23 mouse cellular contexts compared by ENCODE assay signal in the genomic region with DNA sequence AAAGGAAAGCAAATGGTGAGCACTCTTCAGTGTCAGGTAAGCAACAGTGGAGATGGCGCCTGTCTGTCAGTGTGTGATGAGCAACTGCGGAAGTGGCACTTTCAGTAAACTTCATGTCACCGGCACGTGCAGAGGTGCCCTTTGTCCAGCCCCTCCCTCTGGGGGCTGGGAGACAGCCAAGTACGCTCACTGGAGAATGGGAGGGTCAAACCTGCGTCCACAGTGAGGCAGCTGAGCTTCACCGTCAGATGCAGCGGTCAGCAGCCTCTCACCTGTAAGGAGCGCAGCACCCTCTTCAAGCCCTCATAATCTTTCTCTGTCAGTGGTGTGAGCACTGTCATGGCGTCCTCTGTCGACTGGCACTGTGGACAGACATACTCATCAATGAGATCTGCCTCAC. TPM values are rescaled to one million over a fixed set of nuclear protein-coding genes. Genes with fewer than 3 reads are reported as not detected.
A peak's percentile ranks its signal among the peaks of the same experiment; 100 is the strongest.
DNase-seq lines count a peak whose midpoint lies in the region; ATAC-seq and TF ChIP-seq lines count a peak whose summit lies in the region.
"Had no signal": no experiment of that assay in that cellular context is flagged by ENCODE, and none has a peak within 500 bp of the region (broad histone marks: within the 10 kb centered on the region; RNA-seq: fewer than 3 reads in every experiment).

No protein-coding gene starts in this region.

- no peak for TF ChIP-seq CTCF in left cerebral cortex, adult 2 months (IDR thresholded peaks at IDR 0.05)

- WGBS in liver, embryonic 11.5 days = 89% methylated on average over 11 of the region's 11 CpGs
- WGBS in liver, embryonic 13.5 days (ENCODE audit: insufficient replicate concordance) = 90% methylated on average over 11 of the region's 11 CpGs
- WGBS in embryonic facial prominence, embryonic 10.5 days = 93% methylated on average over 11 of the region's 11 CpGs

- H3K27me3 ChIP-seq in liver, embryonic 11.5 days (replicated peaks; ENCODE audit: control insufficient read depth, insufficient read depth, low read length) = no peaks in the 10 kb centered on the region
- H3K27me3 ChIP-seq in liver, embryonic 13.5 days = no peaks in the 10 kb centered on the region
- H3K27me3 ChIP-seq in embryonic facial prominence, embryonic 10.5 days (replicated peaks; ENCODE audit: low read depth, poor library complexity, severe bottlenecking) = no peaks in the 10 kb centered on the region
- H3K27me3 ChIP-seq: embryonic facial prominence, embryonic 13.5 days; forebrain, embryonic 12.5 days; hindbrain, embryonic 15.5 days; intestine, embryonic 15.5 days; limb, embryonic 15.5 days had no signal

- H3K27ac ChIP-seq in liver, embryonic 11.5 days (ENCODE audit: low read depth, low read length) = no peak overlapping the region
- H3K27ac ChIP-seq in liver, embryonic 13.5 days = peak overlapping the region; percentile 11; the same call in 1 of the 2 replicates
- H3K27ac ChIP-seq in left cerebral cortex, adult 2 months = no peak overlapping the region
- no peak overlapping the region for H3K27ac ChIP-seq in embryonic facial prominence, embryonic 10.5 days (replicated peaks)
- H3K27ac ChIP-seq: embryonic facial prominence, embryonic 13.5 days; forebrain, embryonic 12.5 days; heart, embryonic 10.5 days; hindbrain, embryonic 15.5 days; intestine, embryonic 15.5 days; limb, embryonic 15.5 days; midbrain, embryonic 10.5 days had no signal

- no peak for ATAC-seq in liver, embryonic 11.5 days (replicated peaks; ENCODE audit: low FRiP score)
- ATAC-seq in liver, embryonic 13.5 days (ENCODE audit: low read depth) = no peak

- H3K4me1 ChIP-seq in liver, embryonic 11.5 days (replicated peaks; ENCODE audit: control insufficient read depth, insufficient read depth, low read length) = peaks cover 5% of the 10 kb centered on the region
- peaks cover 14% of the 10 kb centered on the region for H3K4me1 ChIP-seq in liver, embryonic 13.5 days (replicated peaks)
- H3K4me1 ChIP-seq in embryonic facial prominence, embryonic 10.5 days = no peaks in the 10 kb centered on the region
- H3K4me1 ChIP-seq: embryonic facial prominence, embryonic 13.5 days; forebrain, embryonic 12.5 days; heart, embryonic 10.5 days; hindbrain, embryonic 15.5 days; intestine, embryonic 15.5 days; limb, embryonic 15.5 days; midbrain, embryonic 10.5 days had no signal

- H3K9me3 ChIP-seq in liver, embryonic 11.5 days (ENCODE audit: control insufficient read depth, low read length) = no peaks in the 10 kb centered on the region
- no peaks in the 10 kb centered on the region for H3K9me3 ChIP-seq in liver, embryonic 13.5 days (replicated peaks)
- H3K9me3 ChIP-seq in embryonic facial prominence, embryonic 10.5 days = no peaks in the 10 kb centered on the region
- H3K9me3 ChIP-seq: embryonic facial prominence, embryonic 13.5 days; forebrain, embryonic 12.5 days; heart, embryonic 10.5 days; hindbrain, embryonic 15.5 days; intestine, embryonic 15.5 days; limb, embryonic 15.5 days; midbrain, embryonic 10.5 days had no signal

- no peak overlapping the region for H3K9ac ChIP-seq in liver, embryonic 11.5 days (ENCODE audit: low read depth, low read length)
- no peak overlapping the region for H3K9ac ChIP-seq in liver, embryonic 13.5 days
- H3K9ac ChIP-seq: embryonic facial prominence, embryonic 13.5 days; forebrain, embryonic 12.5 days; hindbrain, embryonic 15.5 days; intestine, embryonic 15.5 days; limb, embryonic 15.5 days had no signal

- DNase-seq in cerebellum, adult 9-11 months = peak; percentile 28
- no peak for DNase-seq in cerebellum, postnatal 36 days
- DNase-seq in liver = peak; percentile 24
- DNase-seq in liver, embryonic 11.5 days (ENCODE audit: low spot score) = no peak
- DNase-seq in liver, embryonic 13.5 days = no peak
- peak; percentile 77 for DNase-seq in yolk sac, embryonic 10.5 days (ENCODE audit: low spot score)
- no peak for DNase-seq in left cerebral cortex, adult 2 months (ENCODE audit: extremely low spot score in 1 of 2, low spot score in 2 of 2)
- no peak for DNase-seq in embryonic facial prominence, embryonic 10.5 days (ENCODE audit: low spot score)
- DNase-seq: adrenal gland, postnatal 36 days; cerebellum, postnatal 14 days; gastrocnemius, postnatal 36 days; left cerebral cortex, postnatal 4 days; lung, postnatal 10 days; thymus, postnatal 14 days had no signal

- H3K4me3 ChIP-seq in liver, embryonic 11.5 days (ENCODE audit: low read depth, low read length) = no peak overlapping the region
- no peak overlapping the region for H3K4me3 ChIP-seq in liver, embryonic 13.5 days (replicated peaks)
- no peak overlapping the region for H3K4me3 ChIP-seq in left cerebral cortex, adult 2 months
- H3K4me3 ChIP-seq in embryonic facial prominence, embryonic 10.5 days = no peak overlapping the region
- H3K4me3 ChIP-seq: embryonic facial prominence, embryonic 13.5 days; erythroblast, embryonic 14.5 days; forebrain, embryonic 12.5 days; heart, embryonic 10.5 days; hindbrain, embryonic 15.5 days; intestine, embryonic 15.5 days; limb, embryonic 15.5 days; midbrain, embryonic 10.5 days had no signal

- H3K36me3 ChIP-seq in liver, embryonic 11.5 days (ENCODE audit: control insufficient read depth, insufficient read depth, low read length) = peaks cover 35% of the 10 kb centered on the region
- H3K36me3 ChIP-seq in liver, embryonic 13.5 days = peaks cover 76% of the 10 kb centered on the region
- H3K36me3 ChIP-seq in embryonic facial prominence, embryonic 10.5 days (replicated peaks) = peaks cover 97% of the 10 kb centered on the region

- intact Hi-C loops in left cerebral cortex, adult 2 months (cut with DNase I) = no loop called here

- no peak overlapping the region for H3K4me2 ChIP-seq in liver, embryonic 11.5 days
- no peak overlapping the region for H3K4me2 ChIP-seq in liver, embryonic 13.5 days
- H3K4me2 ChIP-seq: embryonic facial prominence, embryonic 13.5 days; forebrain, embryonic 12.5 days; hindbrain, embryonic 15.5 days; intestine, embryonic 15.5 days; limb, embryonic 15.5 days had no signal

RNA-seq across cellular contexts. Expression of gene 1810010H24Rik, which starts 17.9 kb away (rescaled TPM):
- polyA plus RNA-seq in liver, embryonic 11.5 days (2014; fragmentation: Nextera tagmentation; extraction: Ambion mirVana) = 1.9 and 2.1 TPM in 2 replicates
- 1.1 TPM in 2 replicates for polyA plus RNA-seq in liver, embryonic 13.5 days (2015; fragmentation: Nextera tagmentation; extraction: Ambion mirVana)
- total RNA-seq in left cerebral cortex, adult 2 months (2021) = 1 to 10 TPM; 2.7 to 3.3 TPM
- polyA plus RNA-seq in embryonic facial prominence, embryonic 10.5 days (2016; fragmentation: Nextera tagmentation; extraction: Ambion mirVana) = 0.98 and 2.1 TPM in 2 replicates
- total RNA-seq: hematopoietic stem cell, adult 5-6 weeks had no signal
- polyA plus RNA-seq: erythroblast, embryonic 14.5 days had no signal

RNA-seq across cellular contexts. Expression of gene Kpna2, which starts 44.0 kb away (rescaled TPM):
- 448 and 517 TPM in 2 replicates for polyA plus RNA-seq in liver, embryonic 11.5 days (2014; fragmentation: Nextera tagmentation; extraction: Ambion mirVana)
- polyA plus RNA-seq in liver, embryonic 13.5 days (2015; fragmentation: Nextera tagmentation; extraction: Ambion mirVana) = 325 and 361 TPM in 2 replicates
- total RNA-seq in left cerebral cortex, adult 2 months (2021) = 10 to 100 TPM; 20.6 to 31.7 TPM
- 631 and 685 TPM in 2 replicates for polyA plus RNA-seq in embryonic facial prominence, embryonic 10.5 days (2016; fragmentation: Nextera tagmentation; extraction: Ambion mirVana)

Comparison
In these comparisons a context has a peak if more than half of its experiments do, and no peak if none do; other contexts are left out.
1. DNase-seq: peak in cerebellum, adult 9-11 months (single experiment), liver (single experiment) and yolk sac, embryonic 10.5 days (single experiment); none in cerebellum, postnatal 36 days (0 of 2), liver, embryonic 11.5 days (single experiment), liver, embryonic 13.5 days (single experiment), left cerebral cortex, adult 2 months (0 of 2) and embryonic facial prominence, embryonic 10.5 days (single experiment).